Mouse (Mus musculus): ENCODE measurements around the gene Tshr.
A peak's percentile ranks its signal among the peaks of the same experiment; 100 is the strongest.

The Tshr gene

GRCm38 (mm10) chr12:91588670-91589541, 204.5 kb downstream of the Tshr start:
- DNase-seq, result peak; percentile 70

GRCm38 (mm10) chr12:91589542-91589846, 205.1 kb downstream of the Tshr start:
- no peak for DNase-seq

GRCm38 (mm10) chr12:91589847-91590690, 205.7 kb downstream of the Tshr start, which contains the start of gene Gtf2a1:
Gtf2a1 (minus strand) TSS chr12:91590487.
- DNase-seq, result peak; percentile 95

- peak; percentile 20 for DNase-seq
Measured at GRCm38 (mm10) chr12:91590716-91591115, 206.4 kb downstream of the Tshr start.

- DNase-seq, result no peak
Measured at GRCm38 (mm10) chr12:91591191-91591590, 206.8 kb downstream of the Tshr start.

GRCm38 (mm10) chr12:91592128-91592527, 207.8 kb downstream of the Tshr start:
- no peak for DNase-seq
